Mouse (Mus musculus) spleen, adult 2 months (tissue): ENCODE data around the gene Stk4.

ENCODE experiments used
- CTCF ChIP-seq: fragments of 200-500 bp; IDR thresholded peaks from 2 replicates; pipeline ENCODE4 v1.5.1; 2011; ENCODE audit warnings: mild to moderate bottlenecking, inconsistent platforms; ENCODE audit not compliant: insufficient read depth, insufficient read length, insufficient replicate concordance; ENCODE audit errors: extremely low read depth
- POLR2A ChIP-seq: fragments of 200-500 bp; IDR thresholded peaks from 2 replicates; pipeline ENCODE4 v1.6.1; 2011; ENCODE audit warnings: low read depth, low read length, inconsistent platforms

DNA sequence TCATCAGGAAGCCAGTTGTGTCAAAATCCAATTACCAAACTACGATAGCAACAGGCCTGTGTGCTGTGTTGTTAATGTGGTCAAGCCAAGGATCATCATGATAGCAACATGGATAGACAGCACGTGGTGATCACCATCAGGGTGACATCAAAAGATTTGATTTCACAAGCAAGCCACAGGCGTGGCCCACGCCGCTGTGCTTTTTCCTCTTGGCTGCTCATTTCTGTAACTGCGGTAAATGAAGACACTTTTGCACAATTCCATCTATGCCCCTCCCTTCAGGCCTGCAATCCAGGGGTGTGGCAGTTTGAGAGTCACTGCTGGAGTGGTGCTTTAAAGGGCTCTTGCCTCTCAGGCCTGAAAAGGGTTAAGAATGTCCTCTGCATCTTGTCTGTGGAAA, 29.2 kb upstream of the Stk4 start:
- TF ChIP-seq CTCF: no peak
- TF ChIP-seq POLR2A: no peak
